Mouse (Mus musculus) Patski (cell line): ENCODE data around the gene Ddx3y. TPM values are rescaled to one million over a fixed set of nuclear protein-coding genes. Genes with fewer than 3 reads are reported as not detected.

ENCODE experiments used
- ATAC-seq: fragments of 100-300 bp; one replicate; pipeline ENCODE4 v1.8.0; 2021
- CTCF ChIA-PET: fragments of 350-600 bp; sonication (Branson Sonifier 250); formaldehyde crosslinking; loops from one replicate; lab custom pipeline; 2022; ENCODE audit warnings: inconsistent platforms; lab: Charles Lee
- POLR2A ChIA-PET: fragments of 350-600 bp; sonication (Branson Sonifier 250); formaldehyde crosslinking; loops from one replicate; lab custom pipeline; 2022; ENCODE audit warnings: antibody characterized with exemption, inconsistent platforms; lab: Charles Lee
- DNase-seq: peaks from one replicate; pipeline ENCODE4 v3.0.0-alpha.2; 2011; ENCODE audit warnings: low read depth, low spot score
- H3K27me3 ChIP-seq: fragments of 371-371 bp; one replicate; pipeline ENCODE4 v1.5.1; 2021
- CTCF ChIP-seq: fragments of 100-300 bp; IDR thresholded peaks from one replicate; pipeline ENCODE4 v1.5.1; 2021
- in situ Hi-C: fragments of 300-500 bp; cut with MboI; formaldehyde crosslinking; loops from 3 replicates; pipeline ENCODE4 v1.11.1; 2018; ENCODE audit warnings: low pct_unique_long_range_greater_than_20kb, mixed read lengths
- polyA plus RNA-seq: library from polyadenylated mRNA; unstranded; gene quantifications from one replicate; pipeline ENCODE4 v1.2.3, GENCODE M21; 2021

Gene Ddx3y
- not detected for polyA plus RNA-seq

GRCm38 (mm10) chrY:1286171-1286795, at the start of gene Ddx3y:
Ddx3y (minus strand) TSS chrY:1286629.
- H3K27me3 ChIP-seq = no peaks in the 10 kb centered on the region
- ATAC-seq (no peak), DNase-seq (no peak)
- no peak for TF ChIP-seq CTCF
- ChIA-PET CTCF (no interaction called here), POLR2A (no interaction called here)
- in situ Hi-C loops = no loop called here

GRCm38 (mm10) chrY:1293708-1294107, 7.3 kb upstream of the Ddx3y start:
- POLR2A ChIA-PET = no interaction called here

GRCm38 (mm10) chrY:1285735-1286134, 694 bp downstream of the Ddx3y start:
- ATAC-seq (no peak), DNase-seq (no peak)
- POLR2A ChIA-PET = no interaction called here
- CTCF ChIA-PET = no interaction called here
- in situ Hi-C loops = no loop called here
- H3K27me3 ChIP-seq = no peaks in the 10 kb centered on the region
- no peak for TF ChIP-seq CTCF

More at GRCm38 (mm10) chrY:1293708-1294107, 7.3 kb upstream of the Ddx3y start:
- in situ Hi-C loops = no loop called here
- no peaks in the 10 kb centered on the region for H3K27me3 ChIP-seq
- no peak for ATAC-seq
- TF ChIP-seq CTCF = no peak
- CTCF ChIA-PET = no interaction called here
- no peak for DNase-seq

GRCm38 (mm10) chrY:1246117-1246516, 40.3 kb downstream of the Ddx3y start:
- DNase-seq = no peak
- CTCF ChIA-PET = no interaction called here
- in situ Hi-C loops = no loop called here
- POLR2A ChIA-PET = no interaction called here
- ATAC-seq = no peak
- TF ChIP-seq CTCF = no peak
- H3K27me3 ChIP-seq = no peaks in the 10 kb centered on the region

GRCm38 (mm10) chrY:1245426-1245863, 41.0 kb downstream of the Ddx3y start, which contains the start of gene Uty:
Uty (minus strand) TSS chrY:1245759.
- ChIA-PET POLR2A (no interaction called here), CTCF (no interaction called here)
- in situ Hi-C loops = no loop called here
- TF ChIP-seq CTCF = no peak
- no peak for ATAC-seq
- no peak for DNase-seq
- H3K27me3 ChIP-seq = no peaks in the 10 kb centered on the region

GRCm38 (mm10) chrY:1244940-1245339, 41.5 kb downstream of the Ddx3y start:
- no peak for TF ChIP-seq CTCF
- CTCF ChIA-PET = no interaction called here
- no peak for DNase-seq
- in situ Hi-C loops = no loop called here
- POLR2A ChIA-PET = no interaction called here
- no peak for ATAC-seq
- no peaks in the 10 kb centered on the region for H3K27me3 ChIP-seq

- no peaks in the 10 kb centered on the region for H3K27me3 ChIP-seq
- ATAC-seq (no peak), DNase-seq (no peak)
- ChIA-PET POLR2A (no interaction called here), CTCF (no interaction called here)
- TF ChIP-seq CTCF = no peak
- in situ Hi-C loops = no loop called here
Measured at GRCm38 (mm10) chrY:1244421-1244820, 42.0 kb downstream of the Ddx3y start.

GRCm38 (mm10) chrY:1220001-1220400, 66.4 kb downstream of the Ddx3y start:
- TF ChIP-seq CTCF = no peak
- no peak for DNase-seq
- H3K27me3 ChIP-seq = no peaks in the 10 kb centered on the region
- in situ Hi-C loops = no loop called here
- ChIA-PET CTCF (no interaction called here), POLR2A (no interaction called here)
- no peak for ATAC-seq

Other genes with a start within 250 kb of the Ddx3y start
- gene Uty, start 40.9 kb downstream of the Ddx3y start, polyA plus RNA-seq = not detected
- gene Usp9y, start 173.2 kb upstream of the Ddx3y start, polyA plus RNA-seq = not detected